Mouse (Mus musculus): ENCODE data around the gene 1700061G19Rik. TPM values are rescaled to one million over a fixed set of nuclear protein-coding genes. Genes with fewer than 3 reads are reported as not detected.

Gene 1700061G19Rik
- polyA plus RNA-seq, 1 experiment from 2014 or later: 0.14 TPM

DNA sequence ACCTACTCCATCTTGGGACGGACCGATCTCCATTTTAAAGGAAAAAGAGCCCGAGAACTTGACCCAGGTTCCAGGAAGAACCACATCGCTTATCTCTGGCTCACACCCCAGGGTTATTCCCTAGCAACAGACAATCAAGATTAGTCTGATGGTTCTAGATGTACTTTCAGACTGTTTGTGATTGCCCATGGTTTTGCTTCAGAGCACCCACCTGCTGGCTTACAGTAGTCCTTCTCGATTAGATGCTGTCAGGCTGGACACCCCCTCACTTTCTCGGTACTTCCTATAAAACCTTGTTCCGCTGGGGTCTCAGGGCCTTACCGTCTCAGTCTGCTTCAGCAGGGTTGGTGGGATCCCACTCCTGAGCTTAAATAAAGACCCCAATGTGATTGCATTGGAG, 38.9 kb upstream of the 1700061G19Rik start:
- no peak overlapping the region for H3K4me2 ChIP-seq (ENCODE audit: low read depth, low read length)
- no peak overlapping the region for H3K9ac ChIP-seq (ENCODE audit: low read depth, low read length)
- no peak overlapping the region for H3K27ac ChIP-seq (replicated peaks; ENCODE audit: low read depth, low read length)
- no peaks in the 10 kb centered on the region for H3K36me3 ChIP-seq (ENCODE audit: control insufficient read depth, insufficient read depth, low read length)
- H3K27me3 ChIP-seq (replicated peaks; ENCODE audit: control insufficient read depth, insufficient read depth, low read length): peaks cover 5% of the 10 kb centered on the region
- no peaks in the 10 kb centered on the region for H3K4me1 ChIP-seq (ENCODE audit: control insufficient read depth, insufficient read depth, low read length)
- no peak overlapping the region for H3K4me3 ChIP-seq (ENCODE audit: low read depth, low read length)
- H3K9me3 ChIP-seq (ENCODE audit: control insufficient read depth, low read length): no peaks in the 10 kb centered on the region
- DNase-seq (ENCODE audit: low spot score): no peak
- 95% methylated on average over 8 of the region's 8 CpGs for WGBS
- no peak for ATAC-seq (ENCODE audit: low read depth)

DNA sequence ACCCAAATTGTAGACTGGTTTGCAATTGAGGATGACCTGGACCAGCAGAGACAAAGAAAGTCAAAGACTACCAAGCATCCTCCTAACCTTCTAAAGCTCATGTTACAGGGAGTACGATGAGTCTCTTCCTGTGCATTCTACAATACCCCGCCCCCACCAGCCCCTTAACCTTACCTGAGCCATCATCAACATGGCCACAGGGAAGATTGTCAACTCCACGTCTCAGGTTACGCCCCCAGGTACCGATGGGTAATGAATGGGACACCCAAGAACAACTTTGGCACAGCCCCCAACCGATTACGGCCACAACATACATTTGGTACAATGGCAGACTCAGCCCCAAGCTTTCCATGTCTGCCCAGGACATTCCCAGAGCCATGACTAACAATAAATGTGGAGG, 34.8 kb upstream of the 1700061G19Rik start:
- Histone ChIP-seq H3K4me3 (ENCODE audit: low read depth, low read length) (no peak overlapping the region), H3K4me1 (ENCODE audit: control insufficient read depth, insufficient read depth, low read length) (no peaks in the 10 kb centered on the region), H3K27ac (replicated peaks; ENCODE audit: low read depth, low read length) (no peak overlapping the region), H3K9me3 (ENCODE audit: control insufficient read depth, low read length) (no peaks in the 10 kb centered on the region), H3K27me3 (replicated peaks; ENCODE audit: control insufficient read depth, insufficient read depth, low read length) (no peaks in the 10 kb centered on the region), H3K9ac (ENCODE audit: low read depth, low read length) (no peak overlapping the region), H3K36me3 (ENCODE audit: control insufficient read depth, insufficient read depth, low read length) (no peaks in the 10 kb centered on the region), H3K4me2 (ENCODE audit: low read depth, low read length) (no peak overlapping the region)
- DNase-seq (ENCODE audit: low spot score) (no peak), ATAC-seq (ENCODE audit: low read depth) (no peak)
- WGBS: 76% methylated on average over 7 of the region's 7 CpGs

- Histone ChIP-seq H3K4me2 (ENCODE audit: low read depth, low read length) (no peak overlapping the region), H3K4me1 (ENCODE audit: control insufficient read depth, insufficient read depth, low read length) (no peaks in the 10 kb centered on the region), H3K27me3 (replicated peaks; ENCODE audit: control insufficient read depth, insufficient read depth, low read length) (no peaks in the 10 kb centered on the region), H3K36me3 (ENCODE audit: control insufficient read depth, insufficient read depth, low read length) (no peaks in the 10 kb centered on the region), H3K27ac (replicated peaks; ENCODE audit: low read depth, low read length) (no peak overlapping the region), H3K9me3 (ENCODE audit: control insufficient read depth, low read length) (no peaks in the 10 kb centered on the region), H3K9ac (ENCODE audit: low read depth, low read length) (no peak overlapping the region), H3K4me3 (ENCODE audit: low read depth, low read length) (no peak overlapping the region)
- 78% methylated on average over 5 of the region's 5 CpGs for WGBS
- no peak for DNase-seq (ENCODE audit: low spot score)
- ATAC-seq (ENCODE audit: low read depth): no peak
These were observed 33.1 kb upstream of the 1700061G19Rik start for GRCm38 (mm10) chr17:56842173-56842572.

DNA sequence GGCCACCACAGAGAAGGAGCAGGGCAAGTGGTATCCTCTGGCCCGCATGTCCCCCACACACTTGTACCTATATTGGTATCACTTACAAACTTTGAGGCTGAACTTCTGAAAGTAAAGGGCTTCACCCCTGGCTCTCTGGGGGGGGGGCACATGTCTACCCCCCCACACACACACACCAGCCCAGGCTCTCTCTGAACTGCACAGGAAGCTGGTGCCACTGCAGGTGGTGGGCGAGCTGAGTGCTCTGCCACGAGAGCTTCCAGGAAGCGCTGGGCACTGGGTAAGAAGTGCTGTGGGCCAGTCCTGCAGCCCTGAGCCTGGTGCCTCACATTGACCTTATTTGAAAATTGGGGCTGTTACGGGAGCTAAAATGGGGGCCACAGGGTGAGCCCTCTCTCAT, 31.6 kb upstream of the 1700061G19Rik start:
- DNase-seq (ENCODE audit: low spot score) (no peak), ATAC-seq (ENCODE audit: low read depth) (no peak)
- no peak overlapping the region for H3K27ac ChIP-seq (replicated peaks; ENCODE audit: low read depth, low read length)
- H3K4me1 ChIP-seq (ENCODE audit: control insufficient read depth, insufficient read depth, low read length): no peaks in the 10 kb centered on the region
- no peak overlapping the region for H3K9ac ChIP-seq (ENCODE audit: low read depth, low read length)
- no peaks in the 10 kb centered on the region for H3K9me3 ChIP-seq (ENCODE audit: control insufficient read depth, low read length)
- 77% methylated on average over 5 of the region's 5 CpGs for WGBS
- H3K27me3 ChIP-seq (replicated peaks; ENCODE audit: control insufficient read depth, insufficient read depth, low read length): no peaks in the 10 kb centered on the region
- no peaks in the 10 kb centered on the region for H3K36me3 ChIP-seq (ENCODE audit: control insufficient read depth, insufficient read depth, low read length)
- no peak overlapping the region for H3K4me2 ChIP-seq (ENCODE audit: low read depth, low read length)
- no peak overlapping the region for H3K4me3 ChIP-seq (ENCODE audit: low read depth, low read length)

- Histone ChIP-seq H3K27ac (replicated peaks; ENCODE audit: low read depth, low read length) (no peak overlapping the region), H3K4me1 (ENCODE audit: control insufficient read depth, insufficient read depth, low read length) (no peaks in the 10 kb centered on the region), H3K27me3 (replicated peaks; ENCODE audit: control insufficient read depth, insufficient read depth, low read length) (no peaks in the 10 kb centered on the region), H3K9ac (ENCODE audit: low read depth, low read length) (no peak overlapping the region), H3K36me3 (ENCODE audit: control insufficient read depth, insufficient read depth, low read length) (no peaks in the 10 kb centered on the region), H3K4me3 (ENCODE audit: low read depth, low read length) (no peak overlapping the region), H3K4me2 (ENCODE audit: low read depth, low read length) (no peak overlapping the region), H3K9me3 (ENCODE audit: control insufficient read depth, low read length) (no peaks in the 10 kb centered on the region)
- ATAC-seq (ENCODE audit: low read depth) (no peak), DNase-seq (ENCODE audit: low spot score) (no peak)
- WGBS: 82% methylated on average over 5 of the region's 5 CpGs
These were observed 26.5 kb upstream of the 1700061G19Rik start for GRCm38 (mm10) chr17:56848785-56849184.

DNA sequence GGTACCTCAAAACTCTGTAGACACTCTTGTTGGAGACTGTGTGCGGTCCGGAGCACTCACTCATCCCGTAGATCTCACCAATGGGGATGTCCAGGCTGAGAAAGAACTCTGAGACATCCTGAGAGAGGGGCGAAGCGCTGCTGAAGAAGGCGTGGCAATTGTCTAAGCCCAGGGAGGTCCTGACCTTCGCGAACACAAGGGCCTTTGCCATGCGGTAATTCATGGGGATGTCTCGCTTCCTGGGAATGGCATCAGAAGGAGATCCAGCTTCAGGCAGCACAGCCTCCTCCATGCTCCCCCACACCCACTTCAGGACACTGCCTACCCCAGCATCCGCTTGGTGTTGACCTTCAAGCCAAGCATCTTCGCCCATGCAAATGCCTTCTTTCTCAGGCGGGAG, 25.6 kb upstream of the 1700061G19Rik start:
- Histone ChIP-seq H3K36me3 (ENCODE audit: control insufficient read depth, insufficient read depth, low read length) (no peaks in the 10 kb centered on the region), H3K9ac (ENCODE audit: low read depth, low read length) (no peak overlapping the region), H3K4me2 (ENCODE audit: low read depth, low read length) (no peak overlapping the region), H3K4me3 (ENCODE audit: low read depth, low read length) (no peak overlapping the region), H3K27me3 (replicated peaks; ENCODE audit: control insufficient read depth, insufficient read depth, low read length) (no peaks in the 10 kb centered on the region), H3K9me3 (ENCODE audit: control insufficient read depth, low read length) (no peaks in the 10 kb centered on the region), H3K4me1 (ENCODE audit: control insufficient read depth, insufficient read depth, low read length) (no peaks in the 10 kb centered on the region), H3K27ac (replicated peaks; ENCODE audit: low read depth, low read length) (no peak overlapping the region)
- ATAC-seq (ENCODE audit: low read depth) (no peak), DNase-seq (ENCODE audit: low spot score) (no peak)
- 85% methylated on average over 13 of the region's 13 CpGs for WGBS

DNA sequence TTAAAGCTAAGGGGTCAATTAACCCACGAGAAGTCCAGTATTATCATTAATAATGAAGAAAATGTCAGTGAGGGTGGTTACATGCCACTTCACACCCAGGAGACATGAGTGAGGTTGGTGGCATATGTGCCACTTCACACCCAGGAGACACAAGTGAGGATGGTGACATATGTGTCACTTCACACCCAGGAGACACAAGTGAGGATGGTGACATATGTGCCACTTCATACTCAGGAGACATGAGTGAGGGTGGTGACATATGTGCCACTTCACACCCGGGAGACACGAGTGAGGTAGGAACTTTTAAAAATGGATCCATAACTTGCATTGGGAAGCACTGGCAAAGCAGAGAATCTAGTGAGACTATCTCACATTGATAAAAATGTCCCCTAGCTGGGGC, 24.1 kb upstream of the 1700061G19Rik start:
- ATAC-seq (ENCODE audit: low read depth) (no peak), DNase-seq (ENCODE audit: low spot score) (no peak)
- H3K4me1 ChIP-seq (ENCODE audit: control insufficient read depth, insufficient read depth, low read length): no peaks in the 10 kb centered on the region
- WGBS: 77% methylated on average over 3 of the region's 3 CpGs
- no peak overlapping the region for H3K9ac ChIP-seq (ENCODE audit: low read depth, low read length)
- no peaks in the 10 kb centered on the region for H3K27me3 ChIP-seq (replicated peaks; ENCODE audit: control insufficient read depth, insufficient read depth, low read length)
- no peak overlapping the region for H3K4me3 ChIP-seq (ENCODE audit: low read depth, low read length)
- no peaks in the 10 kb centered on the region for H3K36me3 ChIP-seq (ENCODE audit: control insufficient read depth, insufficient read depth, low read length)
- H3K4me2 ChIP-seq (ENCODE audit: low read depth, low read length): no peak overlapping the region
- H3K27ac ChIP-seq (replicated peaks; ENCODE audit: low read depth, low read length): no peak overlapping the region
- H3K9me3 ChIP-seq (ENCODE audit: control insufficient read depth, low read length): no peaks in the 10 kb centered on the region

GRCm38 (mm10) chr17:56855421-56855820, 19.9 kb upstream of the 1700061G19Rik start:
- no peak overlapping the region for H3K4me2 ChIP-seq (ENCODE audit: low read depth, low read length)
- H3K27me3 ChIP-seq (replicated peaks; ENCODE audit: control insufficient read depth, insufficient read depth, low read length): no peaks in the 10 kb centered on the region
- no peaks in the 10 kb centered on the region for H3K4me1 ChIP-seq (ENCODE audit: control insufficient read depth, insufficient read depth, low read length)
- DNase-seq (ENCODE audit: low spot score) (no peak), ATAC-seq (ENCODE audit: low read depth) (no peak)
- no peak overlapping the region for H3K4me3 ChIP-seq (ENCODE audit: low read depth, low read length)
- no peak overlapping the region for H3K27ac ChIP-seq (replicated peaks; ENCODE audit: low read depth, low read length)
- 80% methylated on average over 2 of the region's 3 CpGs for WGBS
- H3K36me3 ChIP-seq (ENCODE audit: control insufficient read depth, insufficient read depth, low read length): no peaks in the 10 kb centered on the region
- H3K9me3 ChIP-seq (ENCODE audit: control insufficient read depth, low read length): no peaks in the 10 kb centered on the region
- no peak overlapping the region for H3K9ac ChIP-seq (ENCODE audit: low read depth, low read length)

- no peak overlapping the region for H3K4me2 ChIP-seq (ENCODE audit: low read depth, low read length)
- H3K27ac ChIP-seq (replicated peaks; ENCODE audit: low read depth, low read length): no peak overlapping the region
- H3K36me3 ChIP-seq (ENCODE audit: control insufficient read depth, insufficient read depth, low read length): no peaks in the 10 kb centered on the region
- H3K9me3 ChIP-seq (ENCODE audit: control insufficient read depth, low read length): no peaks in the 10 kb centered on the region
- H3K27me3 ChIP-seq (replicated peaks; ENCODE audit: control insufficient read depth, insufficient read depth, low read length): no peaks in the 10 kb centered on the region
- 0 out of 2 replicates have a peak, but pooled peaks have one; percentile 26 for ATAC-seq (ENCODE audit: low read depth)
- 49% methylated on average over 4 of the region's 4 CpGs for WGBS
- no peak overlapping the region for H3K4me3 ChIP-seq (ENCODE audit: low read depth, low read length)
- H3K9ac ChIP-seq (ENCODE audit: low read depth, low read length): no peak overlapping the region
- no peaks in the 10 kb centered on the region for H3K4me1 ChIP-seq (ENCODE audit: control insufficient read depth, insufficient read depth, low read length)
- DNase-seq (ENCODE audit: low spot score): peak; percentile 50
These were observed 17.1 kb upstream of the 1700061G19Rik start for GRCm38 (mm10) chr17:56858216-56858615.
